Mouse (Mus musculus): Measurements from ENCODE around the gene Cap2.

GRCm38 (mm10) chr13:46468251-46468650 lies 33.4 kb upstream of the Cap2 start:
- TF ChIP-seq CTCF (IDR thresholded peaks at IDR 0.05; ENCODE audit: extremely low read depth, insufficient read length, insufficient replicate concordance, low read depth, low read length) = no peak
- no peak for TF ChIP-seq POLR2A (IDR thresholded peaks at IDR 0.05; ENCODE audit: low read depth, low read length)

Data from small intestine, adult 2 months (tissue).